Mouse (Mus musculus) midbrain, postnatal 0 days (tissue): ENCODE results near the gene H2-DMb1. TPM values are rescaled to one million over a fixed set of nuclear protein-coding genes. Genes with fewer than 3 reads are reported as not detected.
A peak's percentile ranks its signal among the peaks of the same experiment; 100 is the strongest.

Experiments used
- ATAC-seq: fragments of 200-750 bp; cut with Nextera tagmentation; 2 replicates; pipeline ENCODE4 v1.8.0; 2017; ENCODE audit warnings: moderate number of reproducible peaks, mild to moderate bottlenecking, moderate TSS enrichment, moderate library complexity; ENCODE audit not compliant: low FRiP score
- DNase-seq: peaks from one replicate; pipeline ENCODE4 v3.0.0-alpha.2; 2015; ENCODE audit warnings: low spot score
- H3K27ac ChIP-seq: fragments of 300-500 bp; sonication (generic); 2 replicates; pipeline ENCODE4 v1.5.1; 2014; ENCODE audit warnings: low read depth, mild to moderate bottlenecking, low read length, mixed read lengths
- H3K27me3 ChIP-seq: fragments of 300-500 bp; sonication (generic); 2 replicates; pipeline ENCODE4 v1.6.1; 2014; ENCODE audit warnings: low read length, control low read depth, mixed read lengths; ENCODE audit not compliant: insufficient read depth
- H3K36me3 ChIP-seq: fragments of 300-500 bp; sonication (generic); 2 replicates; pipeline ENCODE4 v1.6.1; 2014; ENCODE audit warnings: low read length, control low read depth, mixed read lengths; ENCODE audit not compliant: insufficient read depth
- H3K4me1 ChIP-seq: fragments of 300-500 bp; sonication (generic); 2 replicates; pipeline ENCODE4 v1.6.1; 2014; ENCODE audit warnings: mild to moderate bottlenecking, control low read depth, antibody characterized with exemption, low read length, mixed read lengths; ENCODE audit not compliant: insufficient read depth
- H3K4me2 ChIP-seq: fragments of 300-500 bp; sonication (generic); 2 replicates; pipeline ENCODE4 v1.6.1; 2014; ENCODE audit warnings: low read depth, mild to moderate bottlenecking, low read length, mixed read lengths; ENCODE audit not compliant: poor library complexity, severe bottlenecking
- H3K4me3 ChIP-seq: fragments of 300-500 bp; sonication (generic); 2 replicates; pipeline ENCODE4 v1.5.1; 2014; ENCODE audit warnings: low read depth, mild to moderate bottlenecking, low read length, moderate library complexity
- H3K9ac ChIP-seq: fragments of 300-500 bp; sonication (generic); replicated peaks from 2 replicates; pipeline ENCODE4 v1.6.1; 2014; ENCODE audit warnings: mild to moderate bottlenecking, low read length, moderate library complexity, mixed read lengths; ENCODE audit not compliant: poor library complexity, severe bottlenecking
- H3K9me3 ChIP-seq: fragments of 300-500 bp; sonication (generic); 2 replicates; pipeline ENCODE4 v1.6.1; 2016; ENCODE audit warnings: low read length, control low read depth
- CTCF ChIP-seq: IDR thresholded peaks from 2 replicates; pipeline ENCODE4 v1.5.1; 2016; ENCODE audit warnings: antibody characterized with exemption, mild to moderate bottlenecking
- WGBS: fragments of 180-500 bp; shearing (Covaris S2); extraction: QIAGEN DNeasy Blood & Tissue Kit; methylation state at CpG from one replicate; pipeline ENCODE4 v1.1.7; 2014; 5-methylcytosine and 5-hydroxymethylcytosine counted together
- polyA plus RNA-seq: library from polyadenylated mRNA; unstranded; fragments of >200 nt; fragmentation: Nextera tagmentation; extraction: Ambion mirVana; gene quantifications from 2 replicates; pipeline ENCODE4 v1.2.1, GENCODE M21; 2015
- total RNA-seq: library from RNA; depleted of rRNA; stranded (reverse); fragments of >200 nt; gene quantifications from 2 replicates; pipeline ENCODE4 v1.2.3, GENCODE M21; 2014

The H2-DMb1 gene
- total and polyA plus RNA-seq, 2 experiments from 2014 or later, result 2.3 to 4.7 TPM

DNA sequence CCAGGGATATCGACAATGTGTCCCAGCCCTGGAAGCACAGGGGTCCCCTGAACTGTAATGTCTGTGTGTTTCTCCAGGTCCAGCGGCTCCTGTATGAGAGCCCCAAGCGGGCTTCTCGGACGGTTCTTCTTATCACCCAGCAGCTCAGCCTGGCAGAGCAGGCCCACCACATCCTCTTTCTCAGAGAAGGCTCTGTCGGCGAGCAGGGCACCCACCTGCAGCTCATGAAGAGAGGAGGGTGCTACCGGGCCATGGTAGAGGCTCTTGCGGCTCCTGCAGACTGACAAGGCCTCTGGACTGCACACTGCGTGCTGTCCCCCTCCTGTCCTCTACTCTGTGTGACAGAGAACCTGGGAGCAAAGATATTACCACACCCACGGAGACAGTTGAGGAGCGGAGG lies 43.6 kb downstream of the H2-DMb1 start:
- ATAC-seq (no peak), DNase-seq (no peak)
- Histone ChIP-seq H3K4me2 (no peak overlapping the region), H3K4me3 (no peak overlapping the region), H3K4me1 (no peaks in the 10 kb centered on the region), H3K27me3 (peaks cover 49% of the 10 kb centered on the region), H3K9me3 (no peaks in the 10 kb centered on the region), H3K27ac (no peak overlapping the region), H3K9ac (no peak overlapping the region), H3K36me3 (no peaks in the 10 kb centered on the region)
- no peak for TF ChIP-seq CTCF
- 35% methylated on average over 12 of the region's 12 CpGs for WGBS

DNA sequence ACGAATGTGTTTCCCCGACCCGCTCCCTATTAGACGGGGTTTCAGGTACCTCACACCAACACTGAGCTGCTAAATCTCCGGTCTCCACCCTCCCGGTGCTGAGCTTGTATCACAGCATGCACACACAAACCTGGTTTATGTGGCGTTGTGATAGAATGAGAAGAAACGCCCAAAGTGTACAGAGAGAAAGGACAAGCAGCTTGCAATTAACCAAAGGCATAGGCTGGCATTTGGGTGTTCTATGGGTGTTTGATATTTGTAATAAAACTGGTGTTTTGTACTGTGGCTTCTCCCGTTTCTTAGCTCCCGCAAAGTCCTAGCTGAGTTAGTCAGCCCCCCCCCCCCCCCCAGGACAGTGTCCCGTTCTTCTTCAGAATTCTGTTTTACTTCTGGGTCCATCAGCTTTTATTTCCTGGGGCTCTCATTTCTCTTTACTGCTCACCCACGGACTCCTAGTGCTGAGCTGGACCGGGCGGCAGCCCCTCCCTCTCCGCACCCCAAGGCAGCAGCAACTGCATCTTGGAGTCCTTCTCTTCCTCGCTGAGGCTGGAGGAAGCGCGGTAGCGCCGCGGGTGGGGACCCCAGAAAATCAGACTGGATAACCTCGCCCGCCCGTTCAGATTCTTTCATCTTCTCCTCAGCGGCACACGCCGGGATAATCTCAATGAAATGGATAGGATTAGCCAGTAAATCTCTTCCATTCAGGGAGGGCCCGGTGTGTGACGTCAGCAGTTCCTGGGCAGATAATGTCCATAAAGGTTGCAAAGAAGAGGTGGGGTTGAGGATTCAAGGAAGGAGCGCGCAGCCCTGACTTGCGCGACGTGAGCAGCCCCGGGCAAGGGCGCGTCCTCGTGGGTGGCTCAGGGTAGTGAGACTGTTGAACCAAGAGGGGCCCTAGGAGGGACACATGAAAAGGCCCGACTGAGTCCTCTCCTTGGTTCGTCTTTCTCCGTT lies 44.3 kb downstream of the H2-DMb1 start, which contains the start of gene Psmb8:
Gene Psmb8, plus strand, starts transcription at position 781 of the 954 bp plus-strand sequence.
- WGBS, result 4% methylated on average over 41 of the region's 41 CpGs
- Histone ChIP-seq H3K36me3 (no peaks in the 10 kb centered on the region), H3K4me2 (peak within 1 kb of the TSS; percentile 82), H3K27ac (no peak within 1 kb of the TSS), H3K4me1 (no peaks in the 10 kb centered on the region), H3K27me3 (peaks cover 42% of the 10 kb centered on the region), H3K4me3 (peak within 1 kb of the TSS; percentile 43), H3K9ac (0 out of 2 replicates have a peak within 1 kb of the TSS, but pooled peaks have one; percentile 46), H3K9me3 (no peaks in the 10 kb centered on the region)
- ATAC-seq, result peak; percentile 88
- TF ChIP-seq CTCF, result no peak
- peak; percentile 91 for DNase-seq

GRCm38 (mm10) chr17:34197904-34198520 lies 45.1 kb downstream of the H2-DMb1 start:
- TF ChIP-seq CTCF, result no peak
- Histone ChIP-seq H3K36me3 (no peaks in the 10 kb centered on the region), H3K4me3 (peak overlapping the region; percentile 43), H3K9me3 (no peaks in the 10 kb centered on the region), H3K9ac (no peak overlapping the region), H3K27ac (no peak overlapping the region), H3K27me3 (peaks cover 34% of the 10 kb centered on the region), H3K4me1 (no peaks in the 10 kb centered on the region), H3K4me2 (peak overlapping the region; percentile 82)
- ATAC-seq (peak; percentile 39; the same call in 1 of the 2 replicates), DNase-seq (no peak)
- 1% methylated on average over 32 of the region's 32 CpGs for WGBS

- TF ChIP-seq CTCF, result no peak
- Histone ChIP-seq H3K27me3 (peaks cover 31% of the 10 kb centered on the region), H3K27ac (no peak overlapping the region), H3K4me3 (peak overlapping the region; percentile 43), H3K4me1 (no peaks in the 10 kb centered on the region), H3K9me3 (no peaks in the 10 kb centered on the region), H3K4me2 (peak overlapping the region; percentile 82), H3K9ac (no peak overlapping the region), H3K36me3 (no peaks in the 10 kb centered on the region)
- 7% methylated on average over 11 of the region's 11 CpGs for WGBS
- no peak for ATAC-seq
- DNase-seq, result no peak
Measured at GRCm38 (mm10) chr17:34198521-34198912, 45.6 kb downstream of the H2-DMb1 start.

DNA sequence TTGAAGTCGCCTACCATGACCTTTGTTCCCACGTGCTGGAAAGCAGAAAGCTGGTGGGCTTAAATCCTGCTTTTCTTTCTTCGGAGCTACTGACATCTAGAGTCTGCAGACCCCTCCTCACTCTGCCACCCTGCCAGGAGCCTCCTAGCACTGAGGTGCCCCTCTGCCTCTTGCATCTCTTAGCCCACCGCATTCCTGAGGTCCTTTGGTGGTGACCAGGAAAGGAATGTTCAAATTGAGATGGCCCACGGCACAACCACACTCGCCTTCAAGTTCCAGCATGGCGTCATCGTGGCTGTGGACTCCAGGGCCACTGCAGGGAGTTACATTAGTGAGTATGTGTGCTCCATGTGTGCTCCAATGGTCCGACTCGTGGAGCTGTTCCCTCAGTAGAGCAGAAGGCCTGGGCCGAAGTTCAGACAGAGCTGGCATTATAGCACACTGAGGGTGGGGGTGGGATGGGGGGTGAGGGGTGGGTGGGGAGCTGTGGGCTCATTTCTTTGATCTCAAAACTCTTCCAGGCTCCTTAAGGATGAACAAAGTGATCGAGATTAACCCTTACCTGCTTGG lies 46.3 kb downstream of the H2-DMb1 start:
- Histone ChIP-seq H3K9ac (no peak overlapping the region), H3K4me1 (no peaks in the 10 kb centered on the region), H3K36me3 (no peaks in the 10 kb centered on the region), H3K4me3 (no peak overlapping the region), H3K27ac (no peak overlapping the region), H3K27me3 (peaks cover 33% of the 10 kb centered on the region), H3K9me3 (no peaks in the 10 kb centered on the region), H3K4me2 (no peak overlapping the region)
- ATAC-seq (no peak), DNase-seq (no peak)
- TF ChIP-seq CTCF, result no peak
- 68% methylated on average over 12 of the region's 12 CpGs for WGBS
